Mouse (Mus musculus) megakaryocyte, embryonic 14.5 days (primary cell): Measurements from ENCODE around the gene Fto.

ENCODE experiments used
- FLI1 ChIP-seq: IDR thresholded peaks from 2 replicates; pipeline ENCODE4 v1.6.1; 2012; ENCODE audit warnings: low read length, inconsistent platforms, mixed read lengths
- GATA1 ChIP-seq: IDR thresholded peaks from 3 replicates; pipeline ENCODE4 v1.6.1; 2012; ENCODE audit warnings: mixed read lengths, low read length, inconsistent platforms, borderline replicate concordance

GRCm38 (mm10) chr8:91692056-91692721 lies 378.9 kb downstream of the Fto start:
- TF ChIP-seq FLI1 = no peak
- TF ChIP-seq GATA1 = no peak
